Mouse (Mus musculus): ENCODE results near the gene Oit1. TPM values are rescaled to one million over a fixed set of nuclear protein-coding genes. Genes with fewer than 3 reads are reported as not detected.

Oit1 gene
- total and polyA plus RNA-seq, 3 experiments = not detected

GRCm38 (mm10) chr14:8320528-8320927, 58.0 kb downstream of the Oit1 start:
- DNase-seq (ENCODE audit: low spot score) (no peak), ATAC-seq (ENCODE audit: extremely low read depth, insufficient number of reproducible peaks, low FRiP score, poor library complexity, severe bottlenecking) (no peak)
- Histone ChIP-seq H3K9me3 (replicated peaks) (no peaks in the 10 kb centered on the region), H3K4me1 (ENCODE audit: insufficient read depth, low read depth, low read length) (no peaks in the 10 kb centered on the region), H3K4me3 (ENCODE audit: low read depth, low read length) (no peak overlapping the region), H3K36me3 (replicated peaks) (no peaks in the 10 kb centered on the region), H3K27me3 (ENCODE audit: insufficient read depth, low read length) (peaks cover 9% of the 10 kb centered on the region; the same call in 1 of the 2 replicates)
- TF ChIP-seq CTCF (IDR thresholded peaks at IDR 0.05; ENCODE audit: low read depth, low read length) (no peak), GATA2 (IDR thresholded peaks at IDR 0.05; ENCODE audit: borderline replicate concordance, low read depth, low read length) (no peak), POLR2AphosphoS5 (IDR thresholded peaks at IDR 0.05; ENCODE audit: insufficient replicate concordance, low read depth, low read length) (no peak), GATA1 (IDR thresholded peaks at IDR 0.05; ENCODE audit: borderline replicate concordance, low read length) (no peak), TAL1 (conservative IDR thresholded peaks at IDR 0.05; ENCODE audit: low read depth, low read length) (no peak)

- H3K36me3 ChIP-seq (replicated peaks) = no peaks in the 10 kb centered on the region
- H3K4me1 ChIP-seq (ENCODE audit: insufficient read depth, low read depth, low read length) = no peaks in the 10 kb centered on the region
- peaks cover 9% of the 10 kb centered on the region; the same call in 1 of the 2 replicates for H3K27me3 ChIP-seq (ENCODE audit: insufficient read depth, low read length)
- no peaks in the 10 kb centered on the region for H3K9me3 ChIP-seq (replicated peaks)
- TF ChIP-seq GATA2 (IDR thresholded peaks at IDR 0.05; ENCODE audit: borderline replicate concordance, low read depth, low read length) = no peak
- H3K4me3 ChIP-seq (ENCODE audit: low read depth, low read length) = no peak within 1 kb of the TSS
- ATAC-seq (ENCODE audit: extremely low read depth, insufficient number of reproducible peaks, low FRiP score, poor library complexity, severe bottlenecking) (no peak), DNase-seq (ENCODE audit: low spot score) (no peak)
These were observed 61.1 kb downstream of the Oit1 start, which contains the start of gene Fam107a for GRCm38 (mm10) chr14:8317194-8318097. Gene Fam107a (minus strand): TSS chr14:8318023.

- H3K27me3 ChIP-seq (ENCODE audit: insufficient read depth, low read length) = peaks cover 9% of the 10 kb centered on the region; the same call in 1 of the 2 replicates
- no peaks in the 10 kb centered on the region for H3K4me1 ChIP-seq (ENCODE audit: insufficient read depth, low read depth, low read length)
- no peaks in the 10 kb centered on the region for H3K36me3 ChIP-seq (replicated peaks)
- ATAC-seq (ENCODE audit: extremely low read depth, insufficient number of reproducible peaks, low FRiP score, poor library complexity, severe bottlenecking) (no peak), DNase-seq (ENCODE audit: low spot score) (no peak)
- H3K4me3 ChIP-seq (ENCODE audit: low read depth, low read length) = no peak overlapping the region
- TF ChIP-seq CTCF (IDR thresholded peaks at IDR 0.05; ENCODE audit: low read depth, low read length) = no peak
- TF ChIP-seq POLR2AphosphoS5 (IDR thresholded peaks at IDR 0.05; ENCODE audit: insufficient replicate concordance, low read depth, low read length) = no peak
- no peak for TF ChIP-seq TAL1 (conservative IDR thresholded peaks at IDR 0.05; ENCODE audit: low read depth, low read length)
- TF ChIP-seq GATA2 (IDR thresholded peaks at IDR 0.05; ENCODE audit: borderline replicate concordance, low read depth, low read length) = no peak
- TF ChIP-seq GATA1 (IDR thresholded peaks at IDR 0.05; ENCODE audit: borderline replicate concordance, low read length) = no peak
- no peaks in the 10 kb centered on the region for H3K9me3 ChIP-seq (replicated peaks)
These were observed 62.0 kb downstream of the Oit1 start for GRCm38 (mm10) chr14:8316366-8317193.

- Histone ChIP-seq H3K4me1 (ENCODE audit: insufficient read depth, low read depth, low read length) (no peaks in the 10 kb centered on the region), H3K4me3 (ENCODE audit: low read depth, low read length) (no peak overlapping the region), H3K27me3 (ENCODE audit: insufficient read depth, low read length) (peaks cover 9% of the 10 kb centered on the region; the same call in 1 of the 2 replicates), H3K36me3 (replicated peaks) (no peaks in the 10 kb centered on the region), H3K9me3 (replicated peaks) (no peaks in the 10 kb centered on the region)
- ATAC-seq (ENCODE audit: extremely low read depth, insufficient number of reproducible peaks, low FRiP score, poor library complexity, severe bottlenecking) (no peak), DNase-seq (ENCODE audit: low spot score) (no peak)
- TF ChIP-seq GATA1 (IDR thresholded peaks at IDR 0.05; ENCODE audit: borderline replicate concordance, low read length) (no peak), CTCF (IDR thresholded peaks at IDR 0.05; ENCODE audit: low read depth, low read length) (no peak), POLR2AphosphoS5 (IDR thresholded peaks at IDR 0.05; ENCODE audit: insufficient replicate concordance, low read depth, low read length) (no peak), GATA2 (IDR thresholded peaks at IDR 0.05; ENCODE audit: borderline replicate concordance, low read depth, low read length) (no peak), TAL1 (conservative IDR thresholded peaks at IDR 0.05; ENCODE audit: low read depth, low read length) (no peak)
These were observed 63.4 kb downstream of the Oit1 start for GRCm38 (mm10) chr14:8315169-8315568.

- Histone ChIP-seq H3K27me3 (ENCODE audit: insufficient read depth, low read length) (peaks cover 9% of the 10 kb centered on the region; the same call in 1 of the 2 replicates), H3K36me3 (replicated peaks) (no peaks in the 10 kb centered on the region), H3K9me3 (replicated peaks) (no peaks in the 10 kb centered on the region), H3K4me3 (ENCODE audit: low read depth, low read length) (no peak overlapping the region), H3K4me1 (ENCODE audit: insufficient read depth, low read depth, low read length) (no peaks in the 10 kb centered on the region)
- peak; percentile 5 for DNase-seq (ENCODE audit: low spot score)
- no peak for ATAC-seq (ENCODE audit: extremely low read depth, insufficient number of reproducible peaks, low FRiP score, poor library complexity, severe bottlenecking)
- no peak for TF ChIP-seq GATA1 (IDR thresholded peaks at IDR 0.05; ENCODE audit: borderline replicate concordance, low read length)
These were observed 64.0 kb downstream of the Oit1 start for GRCm38 (mm10) chr14:8314536-8314935.

- Histone ChIP-seq H3K4me3 (ENCODE audit: low read depth, low read length) (no peak overlapping the region), H3K36me3 (replicated peaks) (no peaks in the 10 kb centered on the region), H3K9me3 (replicated peaks) (no peaks in the 10 kb centered on the region), H3K4me1 (ENCODE audit: insufficient read depth, low read depth, low read length) (no peaks in the 10 kb centered on the region), H3K27me3 (ENCODE audit: insufficient read depth, low read length) (peaks cover 9% of the 10 kb centered on the region; the same call in 1 of the 2 replicates)
- no peak for ATAC-seq (ENCODE audit: extremely low read depth, insufficient number of reproducible peaks, low FRiP score, poor library complexity, severe bottlenecking)
- TF ChIP-seq GATA1 (IDR thresholded peaks at IDR 0.05; ENCODE audit: borderline replicate concordance, low read length) = no peak
- TF ChIP-seq POLR2AphosphoS5 (IDR thresholded peaks at IDR 0.05; ENCODE audit: insufficient replicate concordance, low read depth, low read length) = no peak
- TF ChIP-seq GATA2 (IDR thresholded peaks at IDR 0.05; ENCODE audit: borderline replicate concordance, low read depth, low read length) = no peak
- TF ChIP-seq TAL1 (conservative IDR thresholded peaks at IDR 0.05; ENCODE audit: low read depth, low read length) = no peak
- no peak for TF ChIP-seq CTCF (IDR thresholded peaks at IDR 0.05; ENCODE audit: low read depth, low read length)
- no peak for DNase-seq (ENCODE audit: low spot score)
These were observed 64.7 kb downstream of the Oit1 start for GRCm38 (mm10) chr14:8313877-8314276.
